Mouse (Mus musculus) frontal cortex, postnatal 25 days (tissue): ENCODE results near the gene Slc16a6.
"Not testable (repeated sequence)": the region's sequence is repeated elsewhere in the genome, so short reads cannot be mapped to it uniquely, and the experiment has no call there.

ENCODE experiments used
- DNase-seq, 2 experiments: peaks; one replicate each; pipeline ENCODE4 v3.0.0; 2022; ENCODE audit warnings: low spot score in 2 of 2

Gene Slc16a6

GRCm38 (mm10) chr11:109473171-109474085 is at the start of gene Slc16a6, which contains the start of gene Arsg:
Slc16a6 (minus strand) TSS chr11:109473598.
Arsg (plus strand) TSS chr11:109473374.
- peak; percentile 65 to 78 for DNase-seq

- DNase-seq = no peak
These were observed 47.6 kb upstream of the Slc16a6 start for GRCm38 (mm10) chr11:109520958-109521357.

- no peak for DNase-seq
These were observed 44.4 kb upstream of the Slc16a6 start for GRCm38 (mm10) chr11:109517816-109518215.

- no peak for DNase-seq
These were observed 43.9 kb upstream of the Slc16a6 start for GRCm38 (mm10) chr11:109517330-109517729.

- DNase-seq = no peak
These were observed 40.7 kb upstream of the Slc16a6 start for GRCm38 (mm10) chr11:109514064-109514612.

GRCm38 (mm10) chr11:109512995-109513675 is 39.7 kb upstream of the Slc16a6 start:
- no peak for DNase-seq

- no peak for DNase-seq
These were observed 33.7 kb upstream of the Slc16a6 start for GRCm38 (mm10) chr11:109507068-109507467.

- DNase-seq = no peak
These were observed 32.4 kb upstream of the Slc16a6 start for GRCm38 (mm10) chr11:109505823-109506222.

- no peak for DNase-seq
These were observed 31.6 kb upstream of the Slc16a6 start for GRCm38 (mm10) chr11:109504977-109505376.

- DNase-seq = no peak
These were observed 26.8 kb upstream of the Slc16a6 start for GRCm38 (mm10) chr11:109500206-109500605.

GRCm38 (mm10) chr11:109497990-109498389 is 24.6 kb upstream of the Slc16a6 start:
- DNase-seq = no peak

GRCm38 (mm10) chr11:109496996-109497714 is 23.8 kb upstream of the Slc16a6 start:
- DNase-seq = no peak

GRCm38 (mm10) chr11:109496475-109496993 is 23.1 kb upstream of the Slc16a6 start:
- no peak for DNase-seq

- DNase-seq = no peak
These were observed 22.5 kb upstream of the Slc16a6 start for GRCm38 (mm10) chr11:109495771-109496474.

GRCm38 (mm10) chr11:109494890-109495770 is 21.7 kb upstream of the Slc16a6 start:
- DNase-seq = no peak

- not testable (repeated sequence) for DNase-seq
These were observed 19.6 kb upstream of the Slc16a6 start for GRCm38 (mm10) chr11:109492847-109493464.

- no peak for DNase-seq
These were observed 18.4 kb upstream of the Slc16a6 start for GRCm38 (mm10) chr11:109491844-109492243.

GRCm38 (mm10) chr11:109489763-109490162 is 16.4 kb upstream of the Slc16a6 start:
- no peak for DNase-seq

- no peak for DNase-seq
These were observed 14.7 kb upstream of the Slc16a6 start for GRCm38 (mm10) chr11:109487991-109488684.
